Mouse (Mus musculus) olfactory bulb, adult 2 months (tissue): ENCODE data around the gene Dlg2.

Source experiments
- CTCF ChIP-seq: fragments of 200-500 bp; IDR thresholded peaks from 2 replicates; pipeline ENCODE4 v1.5.1; 2012; ENCODE audit warnings: low read depth, mild to moderate bottlenecking, low read length, moderate library complexity; ENCODE audit not compliant: insufficient read depth
- POLR2A ChIP-seq: fragments of 200-500 bp; IDR thresholded peaks from 2 replicates; pipeline ENCODE4 v1.6.1; 2012; ENCODE audit warnings: mild to moderate bottlenecking, low read depth, low read length, moderate library complexity; ENCODE audit not compliant: insufficient read depth

- no peak for TF ChIP-seq CTCF
- no peak for TF ChIP-seq POLR2A
These were observed 1548.5 kb downstream of the Dlg2 start for GRCm38 (mm10) chr7:92024928-92025327.
